Comparison of ENCODE assay signal across 10 mouse cellular contexts in the genomic region with DNA sequence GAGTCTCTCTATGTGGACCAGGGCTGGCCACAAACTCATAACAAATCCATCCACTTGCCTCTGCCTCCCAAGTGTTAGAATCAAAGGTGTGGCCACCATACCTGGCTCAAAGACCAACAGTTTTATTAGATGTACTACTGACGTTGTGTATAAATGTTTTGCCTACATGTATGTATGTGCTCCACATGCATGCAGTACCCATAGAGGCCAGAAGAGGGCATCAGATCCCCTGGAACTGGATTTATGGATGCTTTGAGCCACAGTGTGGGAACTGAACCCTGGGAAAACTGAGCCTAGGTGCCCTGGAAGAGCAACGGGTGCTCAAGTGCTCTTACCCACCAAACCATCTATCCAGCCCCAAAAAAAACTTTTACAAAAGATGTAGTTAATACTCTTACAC. TPM values are rescaled to one million over a fixed set of nuclear protein-coding genes. Genes with fewer than 3 reads are reported as not detected.
DNase-seq lines count a peak whose midpoint lies in the region; ATAC-seq and TF ChIP-seq lines count a peak whose summit lies in the region.
"Had no signal": no experiment of that assay in that cellular context is flagged by ENCODE, and none has a peak within 500 bp of the region (broad histone marks: within the 10 kb centered on the region; RNA-seq: fewer than 3 reads in every experiment).

No protein-coding gene starts in this region.

- no peak overlapping the region for H3K4me3 ChIP-seq in cerebellum, adult 2 months (replicated peaks; ENCODE audit: insufficient read depth, low read depth, low read length)
- no peak overlapping the region for H3K4me3 ChIP-seq in limb, embryonic 11.5 days (ENCODE audit: low read depth, low read length)
- H3K4me3 ChIP-seq in limb, embryonic 10.5 days = no peak overlapping the region
- no peak overlapping the region for H3K4me3 ChIP-seq in E14TG2a.4 (replicated peaks; ENCODE audit: low read length)
- no peak overlapping the region for H3K4me3 ChIP-seq in cortical plate, adult 2 months (ENCODE audit: insufficient read depth, low read length)
- H3K4me3 ChIP-seq: limb, embryonic 12.5 days had no signal

- H3K9me3 ChIP-seq in limb, embryonic 11.5 days (ENCODE audit: control insufficient read depth, low read length) = no peaks in the 10 kb centered on the region; the same call in 1 of the 2 replicates
- no peaks in the 10 kb centered on the region for H3K9me3 ChIP-seq in limb, embryonic 10.5 days (replicated peaks)
- no peaks in the 10 kb centered on the region for H3K9me3 ChIP-seq in E14TG2a.4 (ENCODE audit: low read length)

- peak; percentile 24; the same call in 1 of the 2 replicates for TF ChIP-seq CTCF in cerebellum, adult 2 months (IDR thresholded peaks at IDR 0.05; ENCODE audit: borderline replicate concordance, insufficient read depth, low read depth, low read length)
- TF ChIP-seq CTCF in E14TG2a.4 (conservative IDR thresholded peaks at IDR 0.05; ENCODE audit: low read length) = peak; percentile 93
- peak; percentile 37 for TF ChIP-seq CTCF in cortical plate, adult 2 months (IDR thresholded peaks at IDR 0.05; ENCODE audit: extremely low read depth, insufficient read depth, low read length)

- no peak for ATAC-seq in limb, embryonic 11.5 days (ENCODE audit: insufficient number of reproducible peaks, low FRiP score, low TSS enrichment, low read depth)

- peaks cover 18% of the 10 kb centered on the region; the same call in 1 of the 2 replicates for H3K36me3 ChIP-seq in limb, embryonic 11.5 days (ENCODE audit: control insufficient read depth, insufficient read depth, low read length)
- peaks cover 75% of the 10 kb centered on the region for H3K36me3 ChIP-seq in limb, embryonic 10.5 days
- H3K36me3 ChIP-seq in E14TG2a.4 (ENCODE audit: insufficient read depth, low read length) = peaks cover 24% of the 10 kb centered on the region

- no peaks in the 10 kb centered on the region for H3K27me3 ChIP-seq in cerebellum, adult 2 months (ENCODE audit: control insufficient read depth, insufficient read depth, low read length)
- H3K27me3 ChIP-seq in limb, embryonic 11.5 days (ENCODE audit: control insufficient read depth, insufficient read depth, low read length) = no peaks in the 10 kb centered on the region
- H3K27me3 ChIP-seq in limb, embryonic 10.5 days (ENCODE audit: low read depth, poor library complexity, severe bottlenecking) = no peaks in the 10 kb centered on the region
- peaks cover 13% of the 10 kb centered on the region for H3K27me3 ChIP-seq in E14TG2a.4 (ENCODE audit: insufficient read depth, low read length)
- H3K27me3 ChIP-seq: limb, embryonic 12.5 days had no signal

- H3K9ac ChIP-seq in limb, embryonic 11.5 days (ENCODE audit: low read length) = no peak overlapping the region
- H3K9ac ChIP-seq: limb, embryonic 12.5 days had no signal

- no peak overlapping the region for H3K4me2 ChIP-seq in limb, embryonic 11.5 days (ENCODE audit: low read depth, severe bottlenecking)
- H3K4me2 ChIP-seq: limb, embryonic 12.5 days had no signal

- no peak for TF ChIP-seq POLR2A in cerebellum, adult 2 months (IDR thresholded peaks at IDR 0.05; ENCODE audit: borderline replicate concordance, insufficient read depth, low read length)
- TF ChIP-seq POLR2A in cortical plate, adult 2 months (IDR thresholded peaks at IDR 0.05; ENCODE audit: extremely low read depth, insufficient read depth, low read length) = no peak

- 93% methylated on average over 2 of the region's 2 CpGs for WGBS in cerebellum, adult 2 months
- WGBS in limb, embryonic 11.5 days = 94% methylated on average over 2 of the region's 2 CpGs
- 92% methylated on average over 2 of the region's 2 CpGs for WGBS in limb, embryonic 10.5 days

- no peak for DNase-seq in cerebellum, adult 2 months
- no peak for DNase-seq in cerebellum, adult 9-10 months
- peak; percentile 40 for DNase-seq in limb, embryonic 11.5 days (ENCODE audit: low spot score)
- no peak for DNase-seq in limb, embryonic 10.5 days (ENCODE audit: low spot score)
- no peak for DNase-seq in urinary bladder, postnatal 36 days (ENCODE audit: low spot score in 2 of 2)
- no peak for DNase-seq in left cerebral cortex, adult 18-20 months (ENCODE audit: low spot score in 2 of 2)
- DNase-seq: right cerebral cortex, adult 18-20 months had no signal

- H3K27ac ChIP-seq in cerebellum, adult 2 months (ENCODE audit: insufficient read depth, low read length) = no peak overlapping the region
- H3K27ac ChIP-seq in limb, embryonic 11.5 days (replicated peaks; ENCODE audit: low read depth, low read length) = no peak overlapping the region
- H3K27ac ChIP-seq in limb, embryonic 10.5 days = no peak overlapping the region
- no peak overlapping the region for H3K27ac ChIP-seq in cortical plate, adult 2 months (ENCODE audit: insufficient read depth, low read length)
- H3K27ac ChIP-seq: limb, embryonic 12.5 days had no signal

- peaks cover 23% of the 10 kb centered on the region for H3K4me1 ChIP-seq in cerebellum, adult 2 months (ENCODE audit: control insufficient read depth, insufficient read depth, low read length)
- H3K4me1 ChIP-seq in limb, embryonic 11.5 days (ENCODE audit: control insufficient read depth, insufficient read depth, low read length) = no peaks in the 10 kb centered on the region
- peaks cover 13% of the 10 kb centered on the region for H3K4me1 ChIP-seq in limb, embryonic 10.5 days
- H3K4me1 ChIP-seq in E14TG2a.4 (replicated peaks; ENCODE audit: low read depth, low read length) = peaks cover 10% of the 10 kb centered on the region
- H3K4me1 ChIP-seq in cortical plate, adult 2 months (ENCODE audit: control insufficient read depth, insufficient read depth, low read length) = peaks cover 6% of the 10 kb centered on the region

RNA-seq across cellular contexts. Expression of gene Trafd1, which starts 4.7 kb away (rescaled TPM):
- polyA plus RNA-seq in cerebellum, adult 2 months (2012; rRNA removed) = 109 and 120 TPM in 2 replicates
- polyA plus RNA-seq in limb, embryonic 11.5 days (2014; fragmentation: Nextera tagmentation; extraction: Ambion mirVana) = 59.7 and 66.6 TPM in 2 replicates
- polyA plus RNA-seq in limb, embryonic 10.5 days (2016; fragmentation: Nextera tagmentation; extraction: Ambion mirVana) = 50.4 and 67.7 TPM in 2 replicates
- polyA plus RNA-seq in cortical plate, adult 2 months (2012; rRNA removed) = 124 and 134 TPM in 2 replicates
- 10 to 100 TPM; 79.9 to 84.4 TPM for total RNA-seq in left cerebral cortex, adult 18-20 months (2021)

RNA-seq across cellular contexts. Expression of gene Naa25, which starts 17.0 kb away (rescaled TPM):
- 19.6 and 21.2 TPM in 2 replicates for polyA plus RNA-seq in cerebellum, adult 2 months (2012; rRNA removed)
- polyA plus RNA-seq in limb, embryonic 11.5 days (2014; fragmentation: Nextera tagmentation; extraction: Ambion mirVana) = 42.6 and 47.0 TPM in 2 replicates
- 47.0 and 52.8 TPM in 2 replicates for polyA plus RNA-seq in limb, embryonic 10.5 days (2016; fragmentation: Nextera tagmentation; extraction: Ambion mirVana)
- polyA plus RNA-seq in cortical plate, adult 2 months (2012; rRNA removed) = 21.6 TPM in 2 replicates
- 10 to 100 TPM; 43.2 to 43.4 TPM for total RNA-seq in left cerebral cortex, adult 18-20 months (2021)

Comparison
In these comparisons a context has a peak if more than half of its experiments do, and no peak if none do; other contexts are left out.
1. CTCF ChIP-seq: peak in every context shown above with its lines; median percentile 93 in E14TG2a.4; 37 in cortical plate, adult 2 months; 24 in cerebellum, adult 2 months.